Comparison of ENCODE assay signal across 8 mouse cellular contexts in genomic region chr2:20168156-20168555, GRCm38 (mm10).
"Had no signal": no experiment of that assay in that cellular context is flagged by ENCODE, and none has a peak within 500 bp of the region (broad histone marks: within the 10 kb centered on the region; RNA-seq: fewer than 3 reads in every experiment).

No protein-coding gene starts in this region.

- H3K4me1 ChIP-seq: kidney, embryonic 15.5 days; limb, embryonic 13.5 days; midbrain, embryonic 15.5 days; neural tube, embryonic 12.5 days; stomach, embryonic 15.5 days had no signal

- H3K27me3 ChIP-seq: kidney, embryonic 15.5 days; limb, embryonic 13.5 days; midbrain, embryonic 15.5 days; neural tube, embryonic 12.5 days; stomach, embryonic 15.5 days had no signal

- H3K4me2 ChIP-seq: kidney, embryonic 15.5 days; limb, embryonic 13.5 days; midbrain, embryonic 11.5 days; midbrain, embryonic 15.5 days; neural tube, embryonic 12.5 days; stomach, embryonic 15.5 days had no signal

- DNase-seq: thymus, postnatal 36 days had no signal

- H3K9ac ChIP-seq: kidney, embryonic 15.5 days; limb, embryonic 13.5 days; liver, embryonic 14.5 days; midbrain, embryonic 15.5 days; neural tube, embryonic 12.5 days; stomach, embryonic 15.5 days had no signal

- H3K36me3 ChIP-seq: kidney, embryonic 15.5 days; limb, embryonic 13.5 days; midbrain, embryonic 15.5 days; neural tube, embryonic 12.5 days; stomach, embryonic 15.5 days had no signal

- H3K4me3 ChIP-seq: kidney, embryonic 15.5 days; limb, embryonic 13.5 days; midbrain, embryonic 15.5 days; neural tube, embryonic 12.5 days; stomach, embryonic 15.5 days had no signal

- ATAC-seq: midbrain, embryonic 15.5 days had no signal

- H3K27ac ChIP-seq: kidney, embryonic 15.5 days; limb, embryonic 13.5 days; liver, embryonic 14.5 days; midbrain, embryonic 15.5 days; neural tube, embryonic 12.5 days; stomach, embryonic 15.5 days had no signal

- H3K9me3 ChIP-seq: kidney, embryonic 15.5 days; limb, embryonic 13.5 days; midbrain, embryonic 15.5 days; neural tube, embryonic 12.5 days; stomach, embryonic 15.5 days had no signal
